Mouse (Mus musculus) mouse trophoblast stem cell (cell line): ENCODE measurements around the gene Zfp367.

Experiments used
- in situ Hi-C, 2 experiments: fragments of 300-500 bp; cut with MseI, MboI; formaldehyde crosslinking; loops; 2 replicates in 1 of 2; 3 replicates in 1 of 2; pipeline ENCODE4 v1.15.1; 2025

The Zfp367 gene

GRCm38 (mm10) chr13:64090278-64090677 lies 62.7 kb downstream of the Zfp367 start:
- in situ Hi-C loops = no loop called here

DNA sequence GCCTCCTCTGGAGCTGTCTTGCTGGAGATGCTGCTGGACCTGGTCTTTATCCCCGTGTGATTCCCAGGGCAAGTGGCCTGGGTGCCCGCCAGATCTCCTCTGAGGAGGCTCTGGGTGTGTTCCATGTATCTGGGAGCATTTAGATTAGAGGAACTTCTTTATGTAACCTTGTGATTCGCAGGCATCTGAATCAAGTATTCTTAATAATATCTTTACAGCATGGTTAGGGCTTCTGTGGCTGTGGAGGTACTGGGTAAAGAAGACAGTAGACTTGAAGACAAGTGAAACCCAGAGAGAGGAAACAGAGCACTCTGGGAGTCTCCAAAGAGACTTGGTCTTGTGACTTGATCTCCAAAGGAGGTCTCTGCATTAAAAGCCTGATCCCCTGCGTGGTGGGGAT lies 63.9 kb downstream of the Zfp367 start, which contains the start of gene Hsd17b3:
Gene Hsd17b3 (minus strand): TSS at position 101 of the 400 bp plus-strand sequence.
- in situ Hi-C loops = no loop called here

- in situ Hi-C loops = no loop called here
These were observed 64.9 kb downstream of the Zfp367 start for GRCm38 (mm10) chr13:64088057-64088456.

- in situ Hi-C loops = no loop called here
These were observed 67.0 kb downstream of the Zfp367 start for GRCm38 (mm10) chr13:64086036-64086435.

- in situ Hi-C loops = no loop called here
These were observed 69.7 kb downstream of the Zfp367 start for GRCm38 (mm10) chr13:64083331-64083730.
